Mouse (Mus musculus): Measurements from ENCODE around the gene Sez6l2. TPM values are rescaled to one million over a fixed set of nuclear protein-coding genes. Genes with fewer than 3 reads are reported as not detected.
A peak's percentile ranks its signal among the peaks of the same experiment; 100 is the strongest.
"Not testable (repeated sequence)": the region's sequence is repeated elsewhere in the genome, so short reads cannot be mapped to it uniquely, and the experiment has no call there.

The Sez6l2 gene
- 0.09 and 0.43 TPM in 2 replicates for polyA plus RNA-seq (2015; fragmentation: Nextera tagmentation; extraction: Ambion mirVana)

DNA sequence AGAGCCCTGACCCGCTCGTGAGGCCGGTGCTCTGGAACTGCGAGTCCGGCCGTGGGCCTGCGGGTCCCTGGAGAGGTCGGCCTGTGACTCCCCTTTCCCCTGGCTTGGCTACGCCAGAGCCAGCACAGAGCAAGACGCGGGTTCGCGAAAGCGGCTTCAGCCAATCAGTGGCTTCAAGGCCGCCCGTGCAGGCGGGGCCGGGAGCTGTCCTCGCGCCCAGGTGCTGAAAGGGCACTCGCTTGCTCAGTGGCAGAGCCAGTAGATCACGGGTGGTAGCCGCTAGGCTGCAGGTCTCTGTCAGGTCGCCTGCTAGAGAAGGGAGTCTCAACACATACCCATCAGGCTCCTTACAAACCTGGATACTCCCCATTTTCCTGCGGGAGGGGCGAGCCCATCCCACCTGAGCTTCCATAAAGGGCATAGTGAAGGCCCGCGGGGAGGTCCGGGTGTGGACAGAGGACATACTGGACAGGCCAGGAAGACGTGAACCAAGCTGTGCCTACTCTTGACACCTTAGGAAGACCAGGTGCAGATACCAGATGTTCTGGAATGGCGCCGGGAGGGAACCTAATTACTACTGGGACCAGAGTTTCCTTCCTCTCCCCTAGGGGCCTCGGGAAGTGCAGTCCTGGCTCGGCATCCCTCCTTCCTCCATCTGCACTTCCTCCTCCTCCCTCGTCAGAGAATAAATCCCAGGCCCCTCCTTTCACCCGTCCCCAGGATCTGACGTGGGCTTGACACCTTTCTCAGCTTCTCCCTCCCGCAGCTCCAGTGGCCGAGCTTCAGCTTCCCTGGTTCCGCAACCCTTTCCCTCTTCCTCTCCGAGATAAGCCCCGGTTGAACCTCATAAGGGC is at the start of gene Sez6l2:
Gene Sez6l2, plus strand, starts transcription at position 771 of the 854 bp plus-strand sequence.
- H3K36me3 ChIP-seq (replicated peaks; ENCODE audit: insufficient read depth, low read length): 0 out of 2 replicates have a peak, but pooled peaks cover 3% of the 10 kb centered on the region
- H3K9me3 ChIP-seq (ENCODE audit: low read length): no peaks in the 10 kb centered on the region
- H3K4me1 ChIP-seq (ENCODE audit: insufficient read depth): peaks cover 16% of the 10 kb centered on the region
- 2% methylated on average over 42 of the region's 42 CpGs for WGBS (ENCODE audit: insufficient replicate concordance)
- H3K9ac ChIP-seq (replicated peaks): no peak within 1 kb of the TSS
- DNase-seq: peak; percentile 94
- TF ChIP-seq CTCF (IDR thresholded peaks at IDR 0.05; ENCODE audit: low read depth): 0 out of 2 replicates have a peak, but pooled peaks have one; percentile 6
- TF ChIP-seq EP300 (IDR thresholded peaks at IDR 0.05; ENCODE audit: low read depth): no peak
- ATAC-seq: peak; percentile 87
- H3K4me3 ChIP-seq (ENCODE audit: low read depth, low read length): peak within 1 kb of the TSS; percentile 46
- peak within 1 kb of the TSS; percentile 81 for H3K4me2 ChIP-seq (ENCODE audit: low read depth, low read length)
- H3K27me3 ChIP-seq (ENCODE audit: insufficient read depth, low read length): peaks cover 31% of the 10 kb centered on the region
- H3K27ac ChIP-seq (ENCODE audit: low read depth): no peak within 1 kb of the TSS

DNA sequence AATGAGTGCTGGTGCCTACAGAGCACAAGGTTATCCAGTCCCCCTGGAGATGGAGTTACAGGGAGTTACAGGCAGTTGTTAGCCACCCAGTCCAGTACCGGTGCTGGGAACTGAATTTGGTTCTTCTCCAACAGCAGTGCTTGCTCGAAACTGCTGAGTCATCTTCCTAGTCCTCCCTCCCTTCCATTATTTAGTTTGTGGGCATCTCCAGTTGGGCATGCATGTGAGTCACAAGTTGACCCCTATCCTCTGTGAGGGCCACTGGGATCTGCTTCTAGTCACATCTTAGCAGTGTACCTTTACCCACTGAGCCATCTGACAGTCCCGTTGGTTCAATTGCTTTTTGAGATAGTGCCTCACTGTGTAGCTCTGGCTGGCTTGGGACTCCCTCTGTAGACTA is 44.8 kb upstream of the Sez6l2 start:
- TF ChIP-seq EP300 (IDR thresholded peaks at IDR 0.05; ENCODE audit: low read depth) (no peak), CTCF (IDR thresholded peaks at IDR 0.05; ENCODE audit: low read depth) (no peak)
- WGBS (ENCODE audit: insufficient replicate concordance): 52% methylated on average over 3 of the region's 3 CpGs
- ATAC-seq (no peak), DNase-seq (no peak)
- Histone ChIP-seq H3K9ac (replicated peaks) (no peak overlapping the region), H3K36me3 (replicated peaks; ENCODE audit: insufficient read depth, low read length) (no peaks in the 10 kb centered on the region), H3K27ac (ENCODE audit: low read depth) (no peak overlapping the region), H3K4me2 (ENCODE audit: low read depth, low read length) (no peak overlapping the region), H3K4me3 (ENCODE audit: low read depth, low read length) (no peak overlapping the region), H3K4me1 (ENCODE audit: insufficient read depth) (no peaks in the 10 kb centered on the region), H3K9me3 (ENCODE audit: low read length) (no peaks in the 10 kb centered on the region), H3K27me3 (ENCODE audit: insufficient read depth, low read length) (no peaks in the 10 kb centered on the region)

DNA sequence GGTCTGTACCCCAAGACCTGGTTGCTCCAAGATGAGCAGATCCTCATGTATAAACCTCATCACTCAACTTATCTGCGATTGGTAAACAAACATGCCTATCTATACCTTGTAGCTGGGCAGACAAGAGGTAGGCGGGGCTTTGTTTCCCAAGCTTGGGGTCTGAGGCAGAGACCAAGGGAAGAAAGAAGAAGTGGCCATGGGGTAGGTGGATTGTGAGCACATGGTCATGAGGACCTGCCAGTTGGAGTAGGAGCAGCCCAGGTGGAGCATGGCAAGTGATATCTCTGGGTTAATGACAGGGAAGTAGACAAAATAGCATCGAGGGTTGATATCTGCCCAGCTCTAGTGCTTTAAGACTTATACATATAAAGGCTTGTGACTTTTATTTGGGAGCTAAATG is 35.5 kb upstream of the Sez6l2 start:
- H3K27me3 ChIP-seq (ENCODE audit: insufficient read depth, low read length): no peaks in the 10 kb centered on the region
- H3K4me3 ChIP-seq (ENCODE audit: low read depth, low read length): no peak overlapping the region
- no peak for TF ChIP-seq CTCF (IDR thresholded peaks at IDR 0.05; ENCODE audit: low read depth)
- TF ChIP-seq EP300 (IDR thresholded peaks at IDR 0.05; ENCODE audit: low read depth): no peak
- no peak overlapping the region for H3K9ac ChIP-seq (replicated peaks)
- no peak overlapping the region for H3K27ac ChIP-seq (ENCODE audit: low read depth)
- no peaks in the 10 kb centered on the region for H3K36me3 ChIP-seq (replicated peaks; ENCODE audit: insufficient read depth, low read length)
- H3K9me3 ChIP-seq (ENCODE audit: low read length): no peaks in the 10 kb centered on the region
- no peak overlapping the region for H3K4me2 ChIP-seq (ENCODE audit: low read depth, low read length)
- 75% methylated on average over 3 of the region's 3 CpGs for WGBS (ENCODE audit: insufficient replicate concordance)
- no peak for ATAC-seq
- DNase-seq: no peak
- peaks cover 7% of the 10 kb centered on the region; the same call in 1 of the 2 replicates for H3K4me1 ChIP-seq (ENCODE audit: insufficient read depth)

- WGBS (ENCODE audit: insufficient replicate concordance): 47% methylated on average over 4 of the region's 4 CpGs
- H3K9ac ChIP-seq (replicated peaks); H3K4me2 ChIP-seq (ENCODE audit: low read depth, low read length); H3K36me3 ChIP-seq (replicated peaks; ENCODE audit: insufficient read depth, low read length); ATAC-seq; H3K27ac ChIP-seq (ENCODE audit: low read depth); H3K27me3 ChIP-seq (ENCODE audit: insufficient read depth, low read length); H3K4me3 ChIP-seq (ENCODE audit: low read depth, low read length); DNase-seq; H3K9me3 ChIP-seq (ENCODE audit: low read length); H3K4me1 ChIP-seq (ENCODE audit: insufficient read depth): not testable (repeated sequence)
Observed at GRCm38 (mm10) chr7:126918356-126918755, 32.0 kb upstream of the Sez6l2 start.

DNA sequence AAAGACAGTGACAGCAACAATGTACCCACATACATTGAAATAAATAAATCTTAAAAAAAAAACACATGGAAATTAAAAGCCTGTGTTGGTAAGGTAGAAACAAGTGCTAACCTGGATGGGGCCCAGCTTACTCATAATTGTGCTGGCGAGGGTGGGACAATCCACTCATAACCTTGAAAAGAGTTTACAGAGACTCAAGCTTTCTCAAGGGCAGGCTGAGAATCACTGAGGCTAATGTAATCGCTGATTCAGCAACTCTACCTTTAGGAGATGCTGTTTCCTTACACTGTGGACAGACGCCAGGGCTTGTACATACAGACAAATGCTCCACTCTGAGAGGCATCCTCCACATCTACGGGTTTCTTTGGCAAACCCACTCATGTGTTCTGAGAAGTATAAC is 30.4 kb upstream of the Sez6l2 start:
- TF ChIP-seq EP300 (IDR thresholded peaks at IDR 0.05; ENCODE audit: low read depth): no peak
- TF ChIP-seq CTCF (IDR thresholded peaks at IDR 0.05; ENCODE audit: low read depth): no peak
- no peak for DNase-seq
- Histone ChIP-seq H3K4me2 (ENCODE audit: low read depth, low read length) (no peak overlapping the region), H3K36me3 (replicated peaks; ENCODE audit: insufficient read depth, low read length) (no peaks in the 10 kb centered on the region), H3K9ac (replicated peaks) (no peak overlapping the region; the same call in 1 of the 2 replicates), H3K4me1 (ENCODE audit: insufficient read depth) (peaks cover 7% of the 10 kb centered on the region; the same call in 1 of the 2 replicates), H3K9me3 (ENCODE audit: low read length) (no peaks in the 10 kb centered on the region), H3K27me3 (ENCODE audit: insufficient read depth, low read length) (no peaks in the 10 kb centered on the region), H3K27ac (ENCODE audit: low read depth) (no peak overlapping the region), H3K4me3 (ENCODE audit: low read depth, low read length) (no peak overlapping the region)
- 80% methylated on average over 4 of the region's 4 CpGs for WGBS (ENCODE audit: insufficient replicate concordance)
- no peak for ATAC-seq

- Histone ChIP-seq H3K27ac (ENCODE audit: low read depth) (peak overlapping the region; percentile 93), H3K9ac (replicated peaks) (peak overlapping the region; percentile 65), H3K27me3 (ENCODE audit: insufficient read depth, low read length) (no peaks in the 10 kb centered on the region), H3K4me3 (ENCODE audit: low read depth, low read length) (peak overlapping the region; percentile 50), H3K9me3 (ENCODE audit: low read length) (no peaks in the 10 kb centered on the region), H3K4me2 (ENCODE audit: low read depth, low read length) (peak overlapping the region; percentile 62), H3K4me1 (ENCODE audit: insufficient read depth) (peaks cover 7% of the 10 kb centered on the region; the same call in 1 of the 2 replicates), H3K36me3 (replicated peaks; ENCODE audit: insufficient read depth, low read length) (no peaks in the 10 kb centered on the region)
- DNase-seq (peak; percentile 40), ATAC-seq (peak; percentile 80)
- TF ChIP-seq CTCF (IDR thresholded peaks at IDR 0.05; ENCODE audit: low read depth) (no peak), EP300 (IDR thresholded peaks at IDR 0.05; ENCODE audit: low read depth) (no peak)
- 40% methylated on average over 2 of the region's 2 CpGs for WGBS (ENCODE audit: insufficient replicate concordance)
Observed at GRCm38 (mm10) chr7:126921563-126921962, 28.8 kb upstream of the Sez6l2 start.

Measured in liver, postnatal 0 days (tissue).